Mouse (Mus musculus): ENCODE results near the gene Gm13030.
"Not testable (repeated sequence)": the region's sequence is repeated elsewhere in the genome, so short reads cannot be mapped to it uniquely, and the experiment has no call there.

The Gm13030 gene

GRCm38 (mm10) chr4:138865092-138865491 is 8.7 kb downstream of the Gm13030 start:
- no peak for DNase-seq

GRCm38 (mm10) chr4:138863344-138863998 is 10.3 kb downstream of the Gm13030 start, which contains the start of gene Pla2g5:
Gene Pla2g5 (minus strand): TSS chr4:138863482.
- no peak for DNase-seq

GRCm38 (mm10) chr4:138859728-138860127 is 14.0 kb downstream of the Gm13030 start:
- DNase-seq = peak; percentile 59

GRCm38 (mm10) chr4:138859245-138859644 is 14.5 kb downstream of the Gm13030 start:
- no peak for DNase-seq

- peak; percentile 42 for DNase-seq
Observed at GRCm38 (mm10) chr4:138858446-138858845, 15.3 kb downstream of the Gm13030 start.

GRCm38 (mm10) chr4:138857576-138857975 is 16.2 kb downstream of the Gm13030 start:
- no peak for DNase-seq

- DNase-seq = peak; percentile 65
Observed at GRCm38 (mm10) chr4:138856491-138856890, 17.3 kb downstream of the Gm13030 start.

GRCm38 (mm10) chr4:138855092-138855632 is 18.6 kb downstream of the Gm13030 start:
- DNase-seq = no peak

- DNase-seq = no peak
Observed at GRCm38 (mm10) chr4:138852961-138853360, 20.8 kb downstream of the Gm13030 start.

- DNase-seq = peak; percentile 48
Observed at GRCm38 (mm10) chr4:138851463-138851862, 22.3 kb downstream of the Gm13030 start.

GRCm38 (mm10) chr4:138841386-138841785 is 32.4 kb downstream of the Gm13030 start:
- DNase-seq = peak; percentile 91

- no peak for DNase-seq
Observed at GRCm38 (mm10) chr4:138840726-138841125, 33.0 kb downstream of the Gm13030 start.

- no peak for DNase-seq
Observed at GRCm38 (mm10) chr4:138839806-138840205, 34.0 kb downstream of the Gm13030 start.

GRCm38 (mm10) chr4:138827147-138827546 is 46.6 kb downstream of the Gm13030 start:
- no peak for DNase-seq

- no peak for DNase-seq
Observed at GRCm38 (mm10) chr4:138825751-138826567, 47.8 kb downstream of the Gm13030 start.

- DNase-seq = no peak
Observed at GRCm38 (mm10) chr4:138824660-138825059, 49.1 kb downstream of the Gm13030 start.

GRCm38 (mm10) chr4:138824161-138824560 is 49.6 kb downstream of the Gm13030 start:
- DNase-seq = not testable (repeated sequence)

GRCm38 (mm10) chr4:138821036-138821435 is 52.7 kb downstream of the Gm13030 start:
- no peak for DNase-seq

Measured in layer of hippocampus, adult 9-11 months (tissue).